Mouse (Mus musculus): Measurements from ENCODE around the gene Slc43a3.

- no peak for TF ChIP-seq TCF3 (IDR thresholded peaks at IDR 0.05; ENCODE audit: insufficient read length, low read depth)
- TF ChIP-seq USF1 (IDR thresholded peaks at IDR 0.05; ENCODE audit: low read depth), result no peak
- TF ChIP-seq REST (IDR thresholded peaks at IDR 0.05; ENCODE audit: insufficient read depth, insufficient read length), result no peak
- TF ChIP-seq POLR2AphosphoS2 (IDR thresholded peaks at IDR 0.05; ENCODE audit: insufficient read length, low read depth), result no peak
- TF ChIP-seq POLR2A (IDR thresholded peaks at IDR 0.05; ENCODE audit: insufficient read length, low read depth), result no peak
- no peak for TF ChIP-seq CEBPB (IDR thresholded peaks at IDR 0.05; ENCODE audit: insufficient read depth, poor library complexity, severe bottlenecking)
- TF ChIP-seq MYOD1 (IDR thresholded peaks at IDR 0.05; ENCODE audit: control insufficient read depth in 1 of 3, insufficient read length in 2 of 3, low read depth in 2 of 3), result no peak
- TF ChIP-seq TCF12 (IDR thresholded peaks at IDR 0.05; ENCODE audit: insufficient read depth, poor library complexity, severe bottlenecking), result no peak
- no peak for TF ChIP-seq SRF (IDR thresholded peaks at IDR 0.05; ENCODE audit: control insufficient read depth, insufficient read length, low read depth)
- TF ChIP-seq MAX (IDR thresholded peaks at IDR 0.05; ENCODE audit: low read depth), result no peak
Observed at GRCm38 (mm10) chr2:84933992-84934648, 2.3 kb upstream of the Slc43a3 start.
